Mouse (Mus musculus) lung, embryonic 14.5 days (tissue): Measurements from ENCODE around the gene Atp1a2. TPM values are rescaled to one million over a fixed set of nuclear protein-coding genes. Genes with fewer than 3 reads are reported as not detected.

Source experiments
- ATAC-seq: fragments of 200-750 bp; cut with Nextera tagmentation; 2 replicates; pipeline ENCODE4 v1.8.0; 2017; ENCODE audit warnings: mild to moderate bottlenecking, moderate TSS enrichment, moderate library complexity; ENCODE audit not compliant: insufficient read depth
- DNase-seq: peaks from one replicate; pipeline ENCODE4 v3.0.0-alpha.2; 2015
- H3K27ac ChIP-seq: fragments of 300-500 bp; sonication (generic); 2 replicates; pipeline ENCODE4 v1.5.1; 2014; ENCODE audit warnings: low read depth, mild to moderate bottlenecking, moderate library complexity
- H3K27me3 ChIP-seq: fragments of 300-500 bp; sonication (generic); 2 replicates; pipeline ENCODE4 v1.6.1; 2014; ENCODE audit warnings: low read length, control low read depth; ENCODE audit not compliant: insufficient read depth
- H3K36me3 ChIP-seq: fragments of 300-500 bp; sonication (generic); 2 replicates; pipeline ENCODE4 v1.6.1; 2014; ENCODE audit warnings: control low read depth; ENCODE audit not compliant: insufficient read depth
- H3K4me1 ChIP-seq: fragments of 300-500 bp; sonication (generic); 2 replicates; pipeline ENCODE4 v1.6.1; 2014; ENCODE audit warnings: antibody characterized with exemption, control low read depth; ENCODE audit not compliant: insufficient read depth
- H3K4me2 ChIP-seq: fragments of 300-500 bp; sonication (generic); 2 replicates; pipeline ENCODE4 v1.6.1; 2014; ENCODE audit warnings: mild to moderate bottlenecking
- H3K4me3 ChIP-seq: fragments of 300-500 bp; sonication (generic); 2 replicates; pipeline ENCODE4 v1.5.1; 2014; ENCODE audit warnings: low read depth, low read length
- H3K9ac ChIP-seq: fragments of 300-500 bp; sonication (generic); 2 replicates; pipeline ENCODE4 v1.6.1; 2014
- H3K9me3 ChIP-seq: fragments of 300-500 bp; sonication (generic); 2 replicates; pipeline ENCODE4 v1.6.1; 2016; ENCODE audit warnings: low read depth, low read length, control low read depth
- CTCF ChIP-seq: IDR thresholded peaks from 2 replicates; pipeline ENCODE4 v1.5.1; 2016; ENCODE audit warnings: antibody characterized with exemption, low read depth
- WGBS: fragments of 180-500 bp; shearing (Covaris S2); extraction: QIAGEN DNeasy Blood & Tissue Kit; methylation state at CpG from one replicate; pipeline ENCODE4 v1.1.7; 2014; 5-methylcytosine and 5-hydroxymethylcytosine counted together
- polyA plus RNA-seq: library from polyadenylated mRNA; unstranded; fragments of >200 nt; fragmentation: Nextera tagmentation; extraction: Ambion mirVana; gene quantifications from 2 replicates; pipeline ENCODE4 v1.2.1, GENCODE M21; 2014

The Atp1a2 gene
- polyA plus RNA-seq, 1 experiment from 2014 or later: 1.3 TPM

GRCm38 (mm10) chr1:172243547-172244205 lies 54.2 kb downstream of the Atp1a2 start:
- H3K9ac ChIP-seq: no peak overlapping the region
- peak overlapping the region; percentile 29 for H3K4me2 ChIP-seq
- H3K4me1 ChIP-seq: no peaks in the 10 kb centered on the region
- H3K9me3 ChIP-seq: no peaks in the 10 kb centered on the region
- no peak overlapping the region for H3K4me3 ChIP-seq
- WGBS: 20% methylated on average over 16 of the region's 16 CpGs
- ATAC-seq (peak; percentile 8; the same call in 1 of the 2 replicates), DNase-seq (peak; percentile 40)
- no peak overlapping the region for H3K27ac ChIP-seq
- peak; percentile 36; the same call in 1 of the 2 replicates for TF ChIP-seq CTCF
- H3K27me3 ChIP-seq: peaks cover 23% of the 10 kb centered on the region; the same call in 1 of the 2 replicates
- H3K36me3 ChIP-seq: no peaks in the 10 kb centered on the region

DNA sequence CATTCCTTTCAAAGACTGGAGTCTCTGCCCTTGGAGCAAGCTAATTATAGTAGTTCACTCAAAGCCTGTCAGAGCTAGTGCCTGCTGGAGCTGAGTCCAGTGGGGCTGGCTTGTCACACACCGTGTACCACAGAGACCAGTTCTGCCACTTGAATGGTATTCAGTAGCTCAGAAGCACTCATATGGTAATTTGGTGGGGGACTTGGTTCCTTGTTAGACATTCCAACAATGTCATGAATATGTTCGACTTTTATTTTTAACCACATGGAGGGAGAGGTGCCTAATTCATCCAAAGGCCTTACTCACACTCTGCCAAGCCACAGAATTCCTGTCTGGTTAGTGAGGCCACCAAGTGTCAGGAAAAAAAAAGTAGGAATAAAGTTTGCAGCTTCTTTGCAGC lies 55.5 kb downstream of the Atp1a2 start:
- H3K9me3 ChIP-seq: no peaks in the 10 kb centered on the region
- H3K9ac ChIP-seq: no peak overlapping the region
- no peaks in the 10 kb centered on the region for H3K4me1 ChIP-seq
- peak; percentile 40 for DNase-seq
- no peaks in the 10 kb centered on the region for H3K36me3 ChIP-seq
- WGBS: 47% methylated on average over 2 of the region's 2 CpGs
- H3K4me2 ChIP-seq: no peak overlapping the region
- ATAC-seq: peak; percentile 63; the same call in 1 of the 2 replicates
- H3K4me3 ChIP-seq: no peak overlapping the region
- no peak overlapping the region; the same call in 1 of the 2 replicates for H3K27ac ChIP-seq
- TF ChIP-seq CTCF: no peak
- H3K27me3 ChIP-seq: peaks cover 23% of the 10 kb centered on the region; the same call in 1 of the 2 replicates

- H3K4me3 ChIP-seq: no peak overlapping the region
- H3K4me1 ChIP-seq: no peaks in the 10 kb centered on the region
- WGBS: 52% methylated on average over 6 of the region's 6 CpGs
- DNase-seq: no peak
- no peak overlapping the region for H3K27ac ChIP-seq
- H3K9ac ChIP-seq: no peak overlapping the region
- H3K9me3 ChIP-seq: no peaks in the 10 kb centered on the region
- no peak for ATAC-seq
- H3K27me3 ChIP-seq: peaks cover 23% of the 10 kb centered on the region; the same call in 1 of the 2 replicates
- H3K36me3 ChIP-seq: no peaks in the 10 kb centered on the region
- no peak for TF ChIP-seq CTCF
- H3K4me2 ChIP-seq: no peak overlapping the region
These were observed 56.7 kb downstream of the Atp1a2 start for GRCm38 (mm10) chr1:172240945-172241708.

DNA sequence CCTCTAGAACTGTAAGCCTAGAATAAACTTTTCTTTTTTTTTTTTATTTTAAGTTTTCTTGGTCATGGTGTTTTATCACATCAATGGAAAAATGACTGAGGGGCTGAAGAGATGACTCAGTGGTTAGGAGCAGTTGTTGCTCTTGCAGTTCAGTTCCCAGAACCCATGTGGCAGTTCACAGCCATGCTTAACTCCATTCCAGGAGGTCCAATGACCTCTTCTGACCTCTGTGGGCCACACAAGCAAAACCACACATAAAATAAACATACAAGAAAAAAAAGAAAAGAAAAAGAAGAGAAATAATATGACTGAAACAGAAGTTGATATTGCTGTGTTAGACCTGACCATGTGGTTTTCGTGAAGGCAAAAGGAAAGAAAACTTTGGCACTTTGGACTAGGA lies 68.6 kb downstream of the Atp1a2 start:
- Histone ChIP-seq H3K27ac (no peak overlapping the region), H3K9ac (no peak overlapping the region), H3K4me1 (no peaks in the 10 kb centered on the region), H3K4me3 (no peak overlapping the region), H3K4me2 (no peak overlapping the region), H3K36me3 (no peaks in the 10 kb centered on the region), H3K27me3 (no peaks in the 10 kb centered on the region), H3K9me3 (no peaks in the 10 kb centered on the region)
- DNase-seq (no peak), ATAC-seq (no peak)
- 83% methylated on average over 1 of the region's 1 CpGs for WGBS
- TF ChIP-seq CTCF: no peak

DNA sequence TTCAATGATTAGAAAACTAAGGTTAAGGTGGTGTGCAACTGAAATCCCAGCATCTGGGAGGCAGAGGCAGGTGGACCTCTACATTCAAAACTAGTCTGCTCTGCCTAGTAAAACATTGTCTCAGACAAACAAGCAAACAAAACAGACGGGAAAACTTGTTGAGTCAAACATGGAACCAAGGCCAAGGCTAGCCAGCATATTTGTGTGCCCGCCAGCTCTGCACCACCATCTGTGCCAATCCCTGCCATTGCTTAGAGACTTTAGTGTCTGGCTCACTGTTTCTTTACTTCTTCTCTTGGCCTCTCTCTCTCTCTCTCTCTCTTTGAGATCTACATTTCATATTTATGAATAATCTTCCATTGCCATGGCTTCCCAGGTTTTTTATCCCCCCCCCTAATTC lies 69.7 kb downstream of the Atp1a2 start:
- Histone ChIP-seq H3K9me3 (no peaks in the 10 kb centered on the region), H3K9ac (no peak overlapping the region), H3K36me3 (no peaks in the 10 kb centered on the region), H3K27ac (no peak overlapping the region), H3K27me3 (no peaks in the 10 kb centered on the region), H3K4me3 (no peak overlapping the region), H3K4me2 (no peak overlapping the region), H3K4me1 (no peaks in the 10 kb centered on the region)
- no peak for TF ChIP-seq CTCF
- ATAC-seq: no peak
- no peak for DNase-seq
- 78% methylated on average over 2 of the region's 2 CpGs for WGBS

Other genes starting within 250 kb of the Atp1a2 start
- not detected in 2 replicates for gene Nhlh1, start 240.5 kb downstream of the Atp1a2 start, polyA plus RNA-seq
- 218 and 226 TPM in 2 replicates for gene Copa, start 215.5 kb downstream of the Atp1a2 start, polyA plus RNA-seq
- gene Ncstn, start 215.3 kb downstream of the Atp1a2 start, polyA plus RNA-seq: 131 and 133 TPM in 2 replicates
- gene Pex19, start 171.3 kb downstream of the Atp1a2 start, polyA plus RNA-seq: 110 and 112 TPM in 2 replicates
- 108 and 111 TPM in 2 replicates for gene Dcaf8, start 150.0 kb downstream of the Atp1a2 start, polyA plus RNA-seq
- 128 and 140 TPM in 2 replicates for gene Pea15a, start 91.3 kb downstream of the Atp1a2 start, polyA plus RNA-seq
- 5.0 and 5.9 TPM in 2 replicates for gene Casq1, start 78.2 kb downstream of the Atp1a2 start, polyA plus RNA-seq
- gene Atp1a4, start 39.6 kb downstream of the Atp1a2 start, polyA plus RNA-seq: not detected in 2 replicates
- gene Igsf8, start 36.4 kb downstream of the Atp1a2 start, polyA plus RNA-seq: 38.6 and 47.8 TPM in 2 replicates
- gene Kcnj9, start 31.3 kb upstream of the Atp1a2 start, polyA plus RNA-seq: 0.04 TPM in 1 of 2 replicates, not detected in the other
- 0.18 and 0.24 TPM in 2 replicates for gene Kcnj10, start 43.1 kb upstream of the Atp1a2 start, polyA plus RNA-seq
- 9.0 and 9.9 TPM in 2 replicates for gene Pigm, start 78.5 kb upstream of the Atp1a2 start, polyA plus RNA-seq
- 0.32 and 1.0 TPM in 2 replicates for gene Slamf9, start 177.3 kb upstream of the Atp1a2 start, polyA plus RNA-seq
- 23.5 and 26.0 TPM in 2 replicates for gene Igsf9, start 183.7 kb upstream of the Atp1a2 start, polyA plus RNA-seq
- 395 and 407 TPM in 2 replicates for gene Tagln2, start 202.0 kb upstream of the Atp1a2 start, polyA plus RNA-seq
- gene Cfap45, start 222.7 kb upstream of the Atp1a2 start, polyA plus RNA-seq: 4.2 and 5.1 TPM in 2 replicates